Mouse (Mus musculus): ENCODE data around the gene Grasp. TPM values are rescaled to one million over a fixed set of nuclear protein-coding genes. Genes with fewer than 3 reads are reported as not detected.

Gene Grasp
- polyA plus RNA-seq, 1 experiment from 2014 or later: 5.6 TPM

DNA sequence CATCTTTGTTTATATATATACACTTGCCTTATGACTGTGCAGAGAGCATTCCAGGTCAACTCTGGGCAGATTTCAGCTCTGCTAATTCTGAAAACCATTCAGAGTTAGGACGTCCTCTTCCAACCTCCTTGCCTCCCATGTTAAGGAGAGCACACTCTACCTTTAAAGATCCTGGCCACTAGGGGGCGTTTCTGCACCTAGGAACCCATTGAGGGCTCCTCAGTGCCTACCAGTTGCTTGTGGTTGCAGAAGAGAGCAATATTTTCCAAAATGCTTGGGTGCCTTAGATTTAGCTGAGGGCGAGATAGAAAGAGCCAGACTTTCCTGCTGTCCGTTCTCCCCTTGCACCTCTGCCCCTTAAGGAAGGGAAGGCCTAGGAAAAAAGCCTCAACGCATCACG, 13.8 kb upstream of the Grasp start:
- ATAC-seq (replicated peaks; ENCODE audit: insufficient number of reproducible peaks, low FRiP score, low TSS enrichment, low read depth): no peak
- Histone ChIP-seq H3K27ac (replicated peaks; ENCODE audit: low read depth, low read length) (no peak overlapping the region), H3K9ac (replicated peaks; ENCODE audit: low read length) (no peak overlapping the region), H3K4me2 (ENCODE audit: low read depth, low read length) (no peak overlapping the region), H3K4me1 (ENCODE audit: control insufficient read depth, insufficient read depth, low read length) (no peaks in the 10 kb centered on the region), H3K27me3 (ENCODE audit: control insufficient read depth, insufficient read depth, low read length) (no peaks in the 10 kb centered on the region), H3K4me3 (ENCODE audit: low read depth, low read length) (no peak overlapping the region), H3K36me3 (replicated peaks; ENCODE audit: control insufficient read depth, insufficient read depth, low read depth, low read length) (0 out of 2 replicates have a peak, but pooled peaks cover 2% of the 10 kb centered on the region), H3K9me3 (replicated peaks; ENCODE audit: control insufficient read depth, low read length) (no peaks in the 10 kb centered on the region)
- 67% methylated on average over 6 of the region's 6 CpGs for WGBS
- DNase-seq (ENCODE audit: low spot score): peak; percentile 89

DNA sequence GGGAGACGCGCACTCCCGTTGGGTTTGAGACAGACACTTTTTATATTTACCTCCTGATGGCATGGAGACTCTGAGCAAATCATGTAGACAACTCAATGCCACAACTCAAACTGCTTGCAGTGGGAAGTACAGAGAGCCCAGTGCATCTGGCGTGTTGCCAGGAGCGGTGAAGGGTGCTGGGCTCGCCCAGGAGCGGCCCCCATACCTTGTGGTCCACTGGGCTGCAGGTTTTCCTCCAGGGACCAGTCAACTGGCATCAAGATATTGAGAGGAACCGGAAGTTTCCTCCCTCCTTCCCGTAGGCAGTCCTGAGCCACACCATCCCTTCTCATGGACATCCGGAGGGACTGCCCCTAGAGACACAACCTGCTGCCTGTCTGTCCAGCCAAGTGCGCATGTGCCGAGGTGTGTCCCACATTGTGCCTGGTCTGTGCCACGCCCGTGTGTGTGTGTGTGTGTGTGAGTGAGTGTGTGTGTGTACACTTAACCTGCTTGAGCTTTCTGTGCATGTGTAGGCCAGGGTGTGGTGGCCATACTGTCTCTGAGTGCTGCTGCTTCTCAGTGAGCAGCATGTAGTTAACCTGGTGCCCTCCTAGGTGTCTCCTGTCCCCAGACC, 12.9 kb upstream of the Grasp start:
- H3K4me1 ChIP-seq (ENCODE audit: control insufficient read depth, insufficient read depth, low read length): no peaks in the 10 kb centered on the region
- ATAC-seq (replicated peaks; ENCODE audit: insufficient number of reproducible peaks, low FRiP score, low TSS enrichment, low read depth) (peak; percentile 46; the same call in 1 of the 2 replicates), DNase-seq (ENCODE audit: low spot score) (no peak)
- no peak overlapping the region for H3K27ac ChIP-seq (replicated peaks; ENCODE audit: low read depth, low read length)
- H3K9ac ChIP-seq (replicated peaks; ENCODE audit: low read length): no peak overlapping the region
- H3K36me3 ChIP-seq (replicated peaks; ENCODE audit: control insufficient read depth, insufficient read depth, low read depth, low read length): 0 out of 2 replicates have a peak, but pooled peaks cover 2% of the 10 kb centered on the region
- H3K4me2 ChIP-seq (ENCODE audit: low read depth, low read length): no peak overlapping the region
- no peak overlapping the region for H3K4me3 ChIP-seq (ENCODE audit: low read depth, low read length)
- WGBS: 94% methylated on average over 14 of the region's 14 CpGs
- H3K27me3 ChIP-seq (ENCODE audit: control insufficient read depth, insufficient read depth, low read length): no peaks in the 10 kb centered on the region
- H3K9me3 ChIP-seq (replicated peaks; ENCODE audit: control insufficient read depth, low read length): no peaks in the 10 kb centered on the region

GRCm38 (mm10) chr15:101212435-101212834, 11.6 kb upstream of the Grasp start:
- H3K4me3 ChIP-seq (ENCODE audit: low read depth, low read length): no peak overlapping the region
- no peak overlapping the region for H3K9ac ChIP-seq (replicated peaks; ENCODE audit: low read length)
- whole genome bisulfite sequencing: 86% methylated on average over 14 of the region's 14 CpGs
- no peak overlapping the region for H3K27ac ChIP-seq (replicated peaks; ENCODE audit: low read depth, low read length)
- 0 out of 2 replicates have a peak, but pooled peaks cover 2% of the 10 kb centered on the region for H3K36me3 ChIP-seq (replicated peaks; ENCODE audit: control insufficient read depth, insufficient read depth, low read depth, low read length)
- ATAC-seq (replicated peaks; ENCODE audit: insufficient number of reproducible peaks, low FRiP score, low TSS enrichment, low read depth) (no peak), DNase-seq (ENCODE audit: low spot score) (no peak)
- H3K9me3 ChIP-seq (replicated peaks; ENCODE audit: control insufficient read depth, low read length): no peaks in the 10 kb centered on the region
- no peaks in the 10 kb centered on the region for H3K27me3 ChIP-seq (ENCODE audit: control insufficient read depth, insufficient read depth, low read length)
- no peak overlapping the region for H3K4me2 ChIP-seq (ENCODE audit: low read depth, low read length)
- H3K4me1 ChIP-seq (ENCODE audit: control insufficient read depth, insufficient read depth, low read length): no peaks in the 10 kb centered on the region

GRCm38 (mm10) chr15:101215136-101215535, 8.9 kb upstream of the Grasp start:
- WGBS: 64% methylated on average over 2 of the region's 2 CpGs
- no peak overlapping the region for H3K9ac ChIP-seq (replicated peaks; ENCODE audit: low read length)
- H3K4me2 ChIP-seq (ENCODE audit: low read depth, low read length): no peak overlapping the region
- ATAC-seq (replicated peaks; ENCODE audit: insufficient number of reproducible peaks, low FRiP score, low TSS enrichment, low read depth): no peak
- H3K27me3 ChIP-seq (ENCODE audit: control insufficient read depth, insufficient read depth, low read length): no peaks in the 10 kb centered on the region
- H3K4me3 ChIP-seq (ENCODE audit: low read depth, low read length): no peak overlapping the region
- no peak overlapping the region for H3K27ac ChIP-seq (replicated peaks; ENCODE audit: low read depth, low read length)
- H3K36me3 ChIP-seq (replicated peaks; ENCODE audit: control insufficient read depth, insufficient read depth, low read depth, low read length): no peaks in the 10 kb centered on the region
- H3K4me1 ChIP-seq (ENCODE audit: control insufficient read depth, insufficient read depth, low read length): no peaks in the 10 kb centered on the region
- DNase-seq (ENCODE audit: low spot score): no peak
- H3K9me3 ChIP-seq (replicated peaks; ENCODE audit: control insufficient read depth, low read length): no peaks in the 10 kb centered on the region

DNA sequence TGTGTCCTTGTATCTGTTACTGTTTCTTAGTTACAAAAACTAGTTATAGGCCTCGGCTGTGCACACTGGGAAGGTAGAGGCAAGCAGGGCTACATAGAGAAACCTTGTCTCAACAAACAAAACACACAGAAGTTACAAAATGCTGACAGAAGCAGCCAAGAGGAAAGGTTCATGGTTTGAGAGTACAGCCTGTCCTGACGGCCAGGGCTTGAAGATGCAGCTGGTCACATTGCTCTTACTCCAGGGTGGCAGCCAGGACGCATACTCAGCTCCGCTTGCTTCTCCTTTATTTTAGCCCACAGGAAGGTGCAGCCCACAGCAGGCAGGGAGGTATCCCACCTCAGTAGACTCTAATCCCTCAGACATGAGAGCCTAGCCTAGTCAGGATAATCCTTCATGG, 8.0 kb upstream of the Grasp start:
- no peaks in the 10 kb centered on the region for H3K27me3 ChIP-seq (ENCODE audit: control insufficient read depth, insufficient read depth, low read length)
- peaks cover 4% of the 10 kb centered on the region; the same call in 1 of the 2 replicates for H3K4me1 ChIP-seq (ENCODE audit: control insufficient read depth, insufficient read depth, low read length)
- H3K4me2 ChIP-seq (ENCODE audit: low read depth, low read length): no peak overlapping the region
- H3K27ac ChIP-seq (replicated peaks; ENCODE audit: low read depth, low read length): no peak overlapping the region
- ATAC-seq (replicated peaks; ENCODE audit: insufficient number of reproducible peaks, low FRiP score, low TSS enrichment, low read depth) (no peak), DNase-seq (ENCODE audit: low spot score) (no peak)
- no peak overlapping the region for H3K9ac ChIP-seq (replicated peaks; ENCODE audit: low read length)
- H3K36me3 ChIP-seq (replicated peaks; ENCODE audit: control insufficient read depth, insufficient read depth, low read depth, low read length): no peaks in the 10 kb centered on the region
- WGBS: 76% methylated on average over 4 of the region's 4 CpGs
- H3K4me3 ChIP-seq (ENCODE audit: low read depth, low read length): no peak overlapping the region
- H3K9me3 ChIP-seq (replicated peaks; ENCODE audit: control insufficient read depth, low read length): no peaks in the 10 kb centered on the region

GRCm38 (mm10) chr15:101220905-101221297, 3.1 kb upstream of the Grasp start:
- 5% methylated on average over 8 of the region's 8 CpGs for WGBS
- H3K36me3 ChIP-seq (replicated peaks; ENCODE audit: control insufficient read depth, insufficient read depth, low read depth, low read length): no peaks in the 10 kb centered on the region
- 0 out of 2 replicates have a peak, but pooled peaks cover 2% of the 10 kb centered on the region for H3K27me3 ChIP-seq (ENCODE audit: control insufficient read depth, insufficient read depth, low read length)
- peak; percentile 71 for DNase-seq (ENCODE audit: low spot score)
- peak; percentile 64 for ATAC-seq (replicated peaks; ENCODE audit: insufficient number of reproducible peaks, low FRiP score, low TSS enrichment, low read depth)
- peak overlapping the region; percentile 10; the same call in 1 of the 2 replicates for H3K4me2 ChIP-seq (ENCODE audit: low read depth, low read length)
- no peaks in the 10 kb centered on the region for H3K9me3 ChIP-seq (replicated peaks; ENCODE audit: control insufficient read depth, low read length)
- H3K9ac ChIP-seq (replicated peaks; ENCODE audit: low read length): no peak overlapping the region
- peak overlapping the region; percentile 47; the same call in 1 of the 2 replicates for H3K27ac ChIP-seq (replicated peaks; ENCODE audit: low read depth, low read length)
- no peak overlapping the region for H3K4me3 ChIP-seq (ENCODE audit: low read depth, low read length)
- H3K4me1 ChIP-seq (ENCODE audit: control insufficient read depth, insufficient read depth, low read length): peaks cover 9% of the 10 kb centered on the region

GRCm38 (mm10) chr15:101221298-101222104, 2.5 kb upstream of the Grasp start:
- Histone ChIP-seq H3K4me2 (ENCODE audit: low read depth, low read length) (peak overlapping the region; percentile 44), H3K4me1 (ENCODE audit: control insufficient read depth, insufficient read depth, low read length) (peaks cover 9% of the 10 kb centered on the region), H3K27ac (replicated peaks; ENCODE audit: low read depth, low read length) (peak overlapping the region; percentile 44), H3K4me3 (ENCODE audit: low read depth, low read length) (peak overlapping the region; percentile 15; the same call in 1 of the 2 replicates), H3K36me3 (replicated peaks; ENCODE audit: control insufficient read depth, insufficient read depth, low read depth, low read length) (no peaks in the 10 kb centered on the region), H3K9ac (replicated peaks; ENCODE audit: low read length) (peak overlapping the region; percentile 18), H3K9me3 (replicated peaks; ENCODE audit: control insufficient read depth, low read length) (no peaks in the 10 kb centered on the region), H3K27me3 (ENCODE audit: control insufficient read depth, insufficient read depth, low read length) (0 out of 2 replicates have a peak, but pooled peaks cover 2% of the 10 kb centered on the region)
- 2% methylated on average over 14 of the region's 14 CpGs for WGBS
- peak; percentile 79 for DNase-seq (ENCODE audit: low spot score)
- ATAC-seq (replicated peaks; ENCODE audit: insufficient number of reproducible peaks, low FRiP score, low TSS enrichment, low read depth): peak; percentile 50

Measured in embryonic facial prominence, embryonic 11.5 days (tissue).